Mouse (Mus musculus) cortical plate, adult 2 months (tissue): ENCODE results near the gene Gm10961. TPM values are rescaled to one million over a fixed set of nuclear protein-coding genes. Genes with fewer than 3 reads are reported as not detected.

ENCODE experiments used
- H3K27ac ChIP-seq: fragments of 200-500 bp; 2 replicates; pipeline ENCODE4 v1.5.1; 2012; ENCODE audit warnings: low read length, control low read depth, inconsistent platforms; ENCODE audit not compliant: insufficient read depth
- H3K4me1 ChIP-seq: fragments of 200-500 bp; 2 replicates; pipeline ENCODE4 v1.6.1; 2011; ENCODE audit warnings: low read length; ENCODE audit not compliant: control insufficient read depth, insufficient read depth
- H3K4me3 ChIP-seq: fragments of 200-500 bp; 2 replicates; pipeline ENCODE4 v1.5.1; 2011; ENCODE audit warnings: mild to moderate bottlenecking, low read length, control low read depth; ENCODE audit not compliant: insufficient read depth
- CTCF ChIP-seq: fragments of 200-500 bp; IDR thresholded peaks from 2 replicates; pipeline ENCODE4 v1.5.1; 2011; ENCODE audit warnings: mild to moderate bottlenecking, control low read depth, low read length; ENCODE audit not compliant: insufficient read depth; ENCODE audit errors: extremely low read depth
- POLR2A ChIP-seq: fragments of 200-500 bp; IDR thresholded peaks from 2 replicates; pipeline ENCODE4 v1.6.1; 2011; ENCODE audit warnings: mild to moderate bottlenecking, low read length, control low read depth; ENCODE audit not compliant: insufficient read depth; ENCODE audit errors: extremely low read depth
- polyA plus RNA-seq: library from polyadenylated mRNA; depleted of rRNA; stranded (reverse); fragments of >200 nt; gene quantifications from 2 replicates; pipeline ENCODE4 v1.2.3, GENCODE M21; 2012

Gene Gm10961
- polyA plus RNA-seq, 1 experiment: not detected

DNA sequence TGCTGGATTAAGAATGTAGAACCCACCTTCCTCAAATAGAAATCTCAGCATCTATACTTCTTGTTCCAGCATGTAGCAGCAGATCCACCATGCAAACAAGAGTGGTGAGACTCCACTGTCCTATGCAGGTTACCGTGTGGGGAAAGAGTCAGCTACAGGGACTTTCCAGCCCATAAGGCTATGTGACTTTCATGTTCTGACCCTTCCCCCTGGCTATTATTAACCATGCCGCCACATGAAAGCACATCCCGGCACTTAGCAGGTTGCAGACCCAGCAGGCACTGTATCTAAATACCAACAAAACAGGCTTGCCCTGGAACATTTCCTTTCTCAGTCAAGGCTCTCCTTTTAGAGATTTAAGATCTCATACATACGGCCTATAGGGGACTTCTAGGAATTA, 19.7 kb upstream of the Gm10961 start:
- Histone ChIP-seq H3K4me1 (no peaks in the 10 kb centered on the region), H3K4me3 (no peak overlapping the region), H3K27ac (no peak overlapping the region)
- TF ChIP-seq POLR2A (no peak), CTCF (no peak)

DNA sequence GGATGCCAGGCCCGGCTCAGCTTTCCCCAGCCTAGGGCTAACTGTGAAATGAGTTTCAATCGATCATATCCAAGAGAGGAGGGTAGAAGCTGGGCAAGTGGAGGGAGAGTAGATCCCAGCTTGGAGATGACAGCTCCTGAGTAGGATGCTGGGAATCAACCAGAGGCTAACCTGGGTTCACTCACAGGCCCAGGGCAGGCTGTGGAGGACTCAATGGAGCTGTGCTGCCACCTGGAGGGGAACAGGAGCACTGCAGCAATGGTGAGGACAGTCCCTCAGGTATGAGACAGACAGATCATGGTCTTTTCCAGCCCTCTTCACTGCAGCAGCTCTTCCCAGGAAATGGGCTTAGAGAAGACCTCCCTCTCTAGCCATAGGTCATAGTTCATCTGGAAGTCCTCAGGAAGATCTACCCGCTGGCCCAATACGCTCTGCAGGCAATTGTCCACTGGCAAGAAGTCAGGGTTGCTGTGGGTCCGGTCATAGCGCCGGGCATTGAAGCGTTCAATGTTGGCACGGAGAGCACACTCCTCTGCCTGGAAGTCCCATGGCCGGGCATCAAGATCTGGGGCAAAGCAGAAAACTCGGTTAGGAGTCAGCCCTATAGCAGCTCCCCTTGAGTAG, 18.1 kb upstream of the Gm10961 start:
- Histone ChIP-seq H3K27ac (no peak overlapping the region), H3K4me1 (no peaks in the 10 kb centered on the region), H3K4me3 (no peak overlapping the region)
- TF ChIP-seq CTCF (peak; percentile 93), POLR2A (no peak)

DNA sequence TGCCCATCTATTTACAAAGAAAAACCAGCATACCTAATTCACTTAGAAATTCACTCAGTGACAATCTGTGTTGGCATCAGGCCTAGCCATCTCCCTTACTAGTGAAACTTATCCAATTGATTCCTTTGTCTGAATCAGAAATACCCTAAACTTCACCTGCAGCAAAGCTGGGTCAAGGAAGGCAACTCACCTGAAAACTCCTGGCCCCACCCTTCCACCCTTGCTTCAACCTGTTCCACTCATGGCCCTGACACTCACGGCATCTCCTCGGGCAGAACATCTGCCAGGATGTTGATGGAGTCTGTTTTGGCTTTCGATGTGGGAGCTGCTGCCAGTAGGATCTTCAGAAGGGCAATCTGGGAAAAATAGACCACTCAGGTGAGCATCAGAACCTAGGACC, 13.3 kb upstream of the Gm10961 start:
- Histone ChIP-seq H3K4me3 (no peak overlapping the region), H3K4me1 (no peaks in the 10 kb centered on the region), H3K27ac (no peak overlapping the region)
- TF ChIP-seq POLR2A (no peak), CTCF (no peak)

DNA sequence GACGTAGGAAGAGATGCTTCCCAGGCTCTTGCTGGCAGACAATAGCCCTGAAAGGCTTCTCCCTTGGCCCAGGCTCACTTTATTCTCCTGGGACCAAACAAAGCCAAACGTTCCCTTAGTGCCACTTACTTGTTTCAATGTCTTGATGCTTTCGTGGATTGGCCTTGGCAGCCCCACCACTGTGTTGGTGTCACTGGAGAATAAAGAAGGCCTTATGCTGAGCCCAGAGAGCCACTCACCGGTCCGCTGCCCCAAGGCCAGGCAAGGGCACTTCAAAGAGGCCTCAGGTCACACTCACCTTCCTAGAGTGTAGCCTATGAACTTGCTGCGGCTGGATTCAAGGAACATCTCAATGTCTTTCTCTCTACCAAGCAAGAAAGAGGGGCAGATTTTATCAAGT, 11.2 kb upstream of the Gm10961 start:
- no peak overlapping the region for H3K4me3 ChIP-seq
- TF ChIP-seq CTCF: no peak
- no peak for TF ChIP-seq POLR2A
- H3K4me1 ChIP-seq: no peaks in the 10 kb centered on the region
- H3K27ac ChIP-seq: no peak overlapping the region

DNA sequence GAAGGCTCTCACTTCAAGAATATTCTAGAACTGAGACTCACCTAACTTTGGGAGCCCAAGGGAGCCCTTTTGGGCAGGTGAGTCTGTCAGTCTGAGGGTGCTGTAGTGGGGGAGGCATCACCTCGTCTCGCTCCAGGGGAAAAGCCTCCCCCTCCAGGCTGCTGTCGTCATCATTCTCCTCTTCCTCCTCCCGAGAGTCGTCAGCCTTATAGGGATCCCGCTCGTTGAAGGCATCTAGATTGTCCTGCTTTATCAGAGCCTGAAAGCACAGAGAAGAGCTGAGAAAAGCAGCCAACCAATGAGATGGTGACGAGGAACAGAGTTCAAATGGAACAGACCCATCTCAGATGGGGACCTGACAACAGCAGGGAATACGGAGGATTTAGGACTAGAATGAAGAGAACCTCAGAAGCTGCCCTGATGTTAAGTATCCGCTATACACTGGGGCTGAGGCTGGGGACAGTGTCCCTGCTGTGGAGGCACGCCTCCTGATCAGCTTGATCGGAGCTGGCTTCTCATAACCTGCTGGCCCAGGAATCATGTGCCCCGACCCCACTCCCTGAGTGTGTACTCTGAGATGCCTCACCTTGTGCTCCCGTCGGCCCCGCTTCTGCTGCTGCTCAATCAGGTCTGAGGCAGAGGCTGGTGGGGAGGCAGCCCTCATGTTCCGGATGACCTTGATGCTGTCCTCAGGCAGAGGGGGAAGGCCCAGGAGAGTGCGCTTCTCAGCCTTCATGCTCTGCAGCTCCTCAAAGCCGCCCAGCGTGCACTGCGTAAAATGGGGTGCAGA, 9.6 kb upstream of the Gm10961 start:
- H3K27ac ChIP-seq: no peak overlapping the region
- H3K4me3 ChIP-seq: no peak overlapping the region
- no peaks in the 10 kb centered on the region for H3K4me1 ChIP-seq
- TF ChIP-seq POLR2A (no peak), CTCF (no peak)

DNA sequence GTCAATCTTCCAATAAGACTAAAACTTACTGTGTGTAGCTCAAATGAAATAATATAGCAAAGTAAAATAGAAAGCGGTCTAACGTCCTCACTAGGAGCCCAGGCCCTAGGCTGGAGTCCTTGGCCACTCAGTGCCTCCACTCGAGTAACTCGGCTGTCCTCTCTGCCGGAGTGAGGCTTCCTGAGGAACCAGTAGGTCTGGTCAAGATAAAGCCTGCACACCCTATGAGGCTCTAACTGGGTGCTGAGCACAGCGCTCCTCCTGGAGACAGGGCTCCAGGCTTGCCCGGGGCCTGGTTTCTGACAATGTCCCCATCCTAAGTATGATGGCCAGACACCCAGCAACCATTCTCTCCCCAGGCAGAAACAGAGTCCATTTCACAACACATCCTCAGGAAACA, 8.6 kb upstream of the Gm10961 start:
- no peak for TF ChIP-seq POLR2A
- no peak for TF ChIP-seq CTCF
- Histone ChIP-seq H3K4me1 (no peaks in the 10 kb centered on the region), H3K4me3 (no peak overlapping the region), H3K27ac (no peak overlapping the region)

DNA sequence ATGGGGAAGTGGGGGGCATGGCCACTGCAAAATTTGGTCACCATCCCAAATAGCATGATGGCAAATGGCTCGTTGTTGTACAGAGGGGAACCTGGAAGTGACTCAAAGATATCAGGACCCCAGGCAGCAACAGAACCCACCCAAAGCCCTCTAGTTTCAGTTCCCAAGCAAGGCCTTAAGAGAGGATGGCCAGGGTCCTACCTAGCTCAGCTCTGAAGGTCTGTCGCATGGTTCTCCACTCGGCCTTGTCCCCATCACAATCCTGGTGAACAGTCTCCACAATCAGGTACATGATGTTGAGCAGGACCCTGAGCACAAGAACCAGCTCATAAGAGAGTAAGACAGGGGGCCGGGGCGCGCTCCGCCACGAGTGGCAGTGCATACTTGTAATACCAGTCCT, 6.7 kb upstream of the Gm10961 start:
- no peak overlapping the region for H3K27ac ChIP-seq
- peaks cover 2% of the 10 kb centered on the region; the same call in 1 of the 2 replicates for H3K4me1 ChIP-seq
- TF ChIP-seq POLR2A (no peak), CTCF (no peak)
- H3K4me3 ChIP-seq: no peak overlapping the region

DNA sequence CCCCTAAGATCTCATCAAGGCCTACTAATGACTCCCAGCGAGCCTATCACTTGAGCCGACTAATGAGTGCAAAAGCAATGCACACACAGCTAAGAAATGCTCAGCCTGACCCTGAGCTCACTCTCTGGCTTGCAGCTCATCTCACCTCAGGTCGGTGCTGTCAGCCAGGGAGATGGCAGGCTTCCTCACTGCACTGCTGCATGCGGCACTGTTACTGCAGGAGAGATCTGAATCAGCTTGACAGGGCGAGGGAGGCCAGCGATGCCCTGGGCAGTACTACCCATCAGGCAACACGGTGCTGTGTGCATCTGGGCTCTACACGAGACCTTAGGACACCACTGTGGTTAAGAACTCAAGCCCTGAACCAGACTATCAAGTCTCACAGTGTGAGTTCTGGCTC, 5.6 kb upstream of the Gm10961 start:
- no peak overlapping the region for H3K4me3 ChIP-seq
- TF ChIP-seq CTCF (no peak), POLR2A (no peak)
- no peak overlapping the region for H3K27ac ChIP-seq
- H3K4me1 ChIP-seq: peaks cover 2% of the 10 kb centered on the region; the same call in 1 of the 2 replicates

DNA sequence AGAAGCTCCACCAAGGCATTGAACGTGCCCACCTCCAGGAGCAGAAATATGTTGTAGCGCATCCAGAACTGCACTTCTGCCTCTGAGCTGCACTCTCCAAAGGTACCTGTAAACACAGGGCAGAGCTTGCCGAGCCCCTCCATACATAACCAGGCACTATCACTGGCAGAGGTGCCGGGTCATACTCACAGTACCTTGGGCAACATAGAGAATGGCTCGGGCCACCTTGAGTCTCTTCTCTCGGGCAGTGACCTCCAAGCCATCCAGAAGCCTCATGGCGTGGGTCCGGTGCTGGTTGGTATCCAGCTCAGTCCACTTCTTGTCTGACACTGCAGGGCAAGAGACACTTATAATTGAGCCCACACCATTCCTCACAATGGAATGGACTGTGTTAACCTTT, 4.4 kb upstream of the Gm10961 start:
- H3K27ac ChIP-seq: no peak overlapping the region

DNA sequence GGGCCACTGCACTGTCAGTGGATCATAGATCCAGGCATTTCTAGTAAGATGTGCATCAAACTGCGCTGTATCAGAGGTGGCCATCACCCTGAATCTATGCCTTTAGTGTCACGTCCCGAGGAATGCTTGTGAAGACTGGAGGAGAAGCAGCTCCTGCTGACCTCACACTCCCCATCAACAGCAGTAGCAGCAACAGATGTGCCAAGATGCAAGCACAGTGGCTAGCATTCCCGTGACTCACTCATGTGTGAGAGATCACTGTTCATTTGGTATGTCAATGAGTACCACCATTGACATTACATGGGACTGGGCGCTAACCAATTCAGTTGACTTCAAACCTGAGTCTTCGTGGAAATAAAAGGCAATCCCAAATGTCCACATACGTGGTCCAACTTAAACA, 3.5 kb upstream of the Gm10961 start:
- peaks cover 2% of the 10 kb centered on the region; the same call in 1 of the 2 replicates for H3K4me1 ChIP-seq
- no peak overlapping the region for H3K27ac ChIP-seq
- no peak overlapping the region for H3K4me3 ChIP-seq
- no peak for TF ChIP-seq POLR2A
- no peak for TF ChIP-seq CTCF

More for the DNA sequence above, 4.4 kb upstream of the Gm10961 start:
- no peak for TF ChIP-seq POLR2A
- no peak for TF ChIP-seq CTCF
- Histone ChIP-seq H3K4me1 (peaks cover 2% of the 10 kb centered on the region; the same call in 1 of the 2 replicates), H3K4me3 (no peak overlapping the region)
